Mouse (Mus musculus) myocyte (in vitro differentiated cells): ENCODE data around the gene Nfkbid. TPM values are rescaled to one million over a fixed set of nuclear protein-coding genes. Genes with fewer than 3 reads are reported as not detected.

Experiments used
- H3K27me3 ChIP-seq: one replicate; pipeline ENCODE4 v1.6.1; 2011; ENCODE audit not compliant: control insufficient read depth, insufficient read depth, insufficient read length
- H3K36me3 ChIP-seq: one replicate; pipeline ENCODE4 v1.6.1; 2011; ENCODE audit not compliant: control insufficient read depth, insufficient read depth
- H3K4me2 ChIP-seq: one replicate; pipeline ENCODE4 v1.6.1; 2011; ENCODE audit warnings: low read depth, control low read depth
- H3K4me3 ChIP-seq: one replicate; pipeline ENCODE4 v1.5.1; 2011; ENCODE audit warnings: mild to moderate bottlenecking, control low read depth, moderate library complexity
- H3K79me2 ChIP-seq: one replicate; pipeline ENCODE4 v1.6.1; 2011; ENCODE audit not compliant: control insufficient read depth, insufficient read depth
- H3ac ChIP-seq: one replicate; pipeline ENCODE4 v1.6.1; 2011; ENCODE audit not compliant: control insufficient read depth, insufficient read length
- CEBPB ChIP-seq: IDR thresholded peaks from 2 replicates; pipeline ENCODE4 v1.6.1; 2011; ENCODE audit warnings: mild to moderate bottlenecking, moderate library complexity; ENCODE audit not compliant: poor library complexity, insufficient read depth, severe bottlenecking
- E2F4 ChIP-seq: IDR thresholded peaks from one replicate; pipeline ENCODE4 v1.6.1; 2011; ENCODE audit warnings: mild to moderate bottlenecking, control low read depth, moderate library complexity; ENCODE audit not compliant: insufficient read depth
- MAX ChIP-seq: IDR thresholded peaks from one replicate; pipeline ENCODE4 v1.6.1; 2011; ENCODE audit warnings: low read depth, mild to moderate bottlenecking, control low read depth
- MYOD1 ChIP-seq, 3 experiments: IDR thresholded peaks; one replicate each; pipeline ENCODE4 v1.6.1; 2011; ENCODE audit warnings: control low read depth in 2 of 3, low read depth in 2 of 3, mild to moderate bottlenecking in 2 of 3, moderate library complexity in 1 of 3; ENCODE audit not compliant: insufficient read length in 2 of 3, control insufficient read depth in 1 of 3
- MYOG ChIP-seq, 3 experiments: IDR thresholded peaks; one replicate each; pipeline ENCODE4 v1.6.1; 2011; ENCODE audit warnings: control low read depth in 2 of 3, low read depth in 2 of 3, mild to moderate bottlenecking in 2 of 3; ENCODE audit not compliant: insufficient read length in 2 of 3, control insufficient read depth in 1 of 3, insufficient read depth in 1 of 3
- POLR2A ChIP-seq: IDR thresholded peaks from one replicate; pipeline ENCODE4 v1.6.1; 2011; ENCODE audit warnings: low read depth, mild to moderate bottlenecking, control low read depth, moderate library complexity; ENCODE audit not compliant: insufficient read length
- POLR2AphosphoS2 ChIP-seq: IDR thresholded peaks from one replicate; pipeline ENCODE4 v1.6.1; 2011; ENCODE audit warnings: low read depth, control low read depth; ENCODE audit not compliant: insufficient read length
- REST ChIP-seq: IDR thresholded peaks from one replicate; pipeline ENCODE4 v1.6.1; 2011; ENCODE audit warnings: mild to moderate bottlenecking, control low read depth, moderate library complexity; ENCODE audit not compliant: insufficient read depth, insufficient read length
- SRF ChIP-seq: IDR thresholded peaks from one replicate; pipeline ENCODE4 v1.6.1; 2011; ENCODE audit warnings: low read depth; ENCODE audit not compliant: control insufficient read depth, insufficient read length
- TCF12 ChIP-seq: IDR thresholded peaks from one replicate; pipeline ENCODE4 v1.6.1; 2011; ENCODE audit warnings: mild to moderate bottlenecking, control low read depth; ENCODE audit not compliant: poor library complexity, insufficient read depth, severe bottlenecking
- TCF3 ChIP-seq: IDR thresholded peaks from one replicate; pipeline ENCODE4 v1.6.1; 2011; ENCODE audit warnings: low read depth, control low read depth; ENCODE audit not compliant: insufficient read length
- USF1 ChIP-seq: IDR thresholded peaks from one replicate; pipeline ENCODE4 v1.6.1; 2011; ENCODE audit warnings: low read depth, mild to moderate bottlenecking, control low read depth, moderate library complexity
- polyA plus RNA-seq: library from polyadenylated mRNA; unstranded; fragments of >200 nt; fragmentation: generic; extraction: Trizol; gene quantifications from one replicate; pipeline ENCODE4 v1.2.1, GENCODE M21; 2012; ENCODE audit warnings: missing spikeins

The Nfkbid gene
- polyA plus RNA-seq, 1 experiment, result 0.07 TPM

- Histone ChIP-seq H3K27me3 (peaks cover 17% of the 10 kb centered on the region), H3K36me3 (no peaks in the 10 kb centered on the region), H3K79me2 (no peaks in the 10 kb centered on the region), H3ac (no peak overlapping the region), H3K4me3 (no peak overlapping the region), H3K4me2 (no peak overlapping the region)
- TF ChIP-seq MYOG (IDR thresholded peaks at IDR 0.05; ENCODE audit: control insufficient read depth in 1 of 3, insufficient read depth in 1 of 3, insufficient read length in 2 of 3, low read depth in 2 of 3) (peak in 1 of 3 experiments; percentile 67), E2F4 (no peak)
These were observed 12.9 kb upstream of the Nfkbid start for GRCm38 (mm10) chr7:30408639-30409038.

- TF ChIP-seq E2F4 (no peak), POLR2AphosphoS2 (no peak), TCF12 (no peak), MYOD1 (IDR thresholded peaks at IDR 0.05; ENCODE audit: control insufficient read depth in 1 of 3, insufficient read length in 2 of 3, low read depth in 2 of 3) (no peak), REST (no peak), POLR2A (no peak), MAX (no peak), USF1 (no peak), CEBPB (no peak)
- H3K27me3 ChIP-seq, result peaks cover 18% of the 10 kb centered on the region
- H3ac ChIP-seq, result no peak overlapping the region
- H3K36me3 ChIP-seq, result no peaks in the 10 kb centered on the region
- no peak overlapping the region for H3K4me2 ChIP-seq
- H3K79me2 ChIP-seq, result no peaks in the 10 kb centered on the region
- no peak overlapping the region for H3K4me3 ChIP-seq
These were observed 11.7 kb upstream of the Nfkbid start for GRCm38 (mm10) chr7:30409789-30410188.

- Histone ChIP-seq H3K36me3 (no peaks in the 10 kb centered on the region), H3ac (no peak overlapping the region), H3K27me3 (peaks cover 14% of the 10 kb centered on the region), H3K4me3 (no peak overlapping the region), H3K4me2 (no peak overlapping the region), H3K79me2 (no peaks in the 10 kb centered on the region)
- TF ChIP-seq MAX (no peak), MYOG (IDR thresholded peaks at IDR 0.05; ENCODE audit: control insufficient read depth in 1 of 3, insufficient read depth in 1 of 3, insufficient read length in 2 of 3, low read depth in 2 of 3) (no peak), POLR2AphosphoS2 (no peak), TCF12 (no peak), CEBPB (no peak)
These were observed 10.5 kb upstream of the Nfkbid start for GRCm38 (mm10) chr7:30411023-30411422.

- Histone ChIP-seq H3K36me3 (no peaks in the 10 kb centered on the region), H3K27me3 (peaks cover 16% of the 10 kb centered on the region), H3K4me2 (no peak overlapping the region), H3K4me3 (no peak overlapping the region), H3ac (no peak overlapping the region), H3K79me2 (no peaks in the 10 kb centered on the region)
- TF ChIP-seq TCF12, result no peak
- TF ChIP-seq TCF3, result no peak
- TF ChIP-seq MYOG (IDR thresholded peaks at IDR 0.05; ENCODE audit: control insufficient read depth in 1 of 3, insufficient read depth in 1 of 3, insufficient read length in 2 of 3, low read depth in 2 of 3), result no peak
- TF ChIP-seq MAX, result no peak
- TF ChIP-seq REST, result no peak
- no peak for TF ChIP-seq POLR2AphosphoS2
- TF ChIP-seq MYOD1 (IDR thresholded peaks at IDR 0.05; ENCODE audit: control insufficient read depth in 1 of 3, insufficient read length in 2 of 3, low read depth in 2 of 3), result no peak
- no peak for TF ChIP-seq E2F4
- no peak for TF ChIP-seq SRF
- TF ChIP-seq CEBPB, result no peak
- no peak for TF ChIP-seq USF1
- no peak for TF ChIP-seq POLR2A
These were observed 8.8 kb upstream of the Nfkbid start for GRCm38 (mm10) chr7:30412735-30413147.

GRCm38 (mm10) chr7:30413596-30413995 is 7.9 kb upstream of the Nfkbid start, which contains the start of gene Tyrobp:
Gene Tyrobp (plus strand): TSS chr7:30413760.
- H3ac ChIP-seq, result no peak within 1 kb of the TSS
- no peaks in the 10 kb centered on the region for H3K79me2 ChIP-seq

More at GRCm38 (mm10) chr7:30413596-30413995, 7.9 kb upstream of the Nfkbid start, which contains the start of gene Tyrobp:
- H3K27me3 ChIP-seq, result peaks cover 21% of the 10 kb centered on the region
- TF ChIP-seq SRF (no peak), E2F4 (no peak), REST (no peak), MYOG (IDR thresholded peaks at IDR 0.05; ENCODE audit: control insufficient read depth in 1 of 3, insufficient read depth in 1 of 3, insufficient read length in 2 of 3, low read depth in 2 of 3) (no peak), USF1 (no peak), MYOD1 (IDR thresholded peaks at IDR 0.05; ENCODE audit: control insufficient read depth in 1 of 3, insufficient read length in 2 of 3, low read depth in 2 of 3) (no peak), CEBPB (no peak), TCF3 (no peak), MAX (no peak), POLR2AphosphoS2 (no peak), POLR2A (no peak)
- H3K4me2 ChIP-seq, result no peak within 1 kb of the TSS
- H3K36me3 ChIP-seq, result no peaks in the 10 kb centered on the region
- H3K4me3 ChIP-seq, result no peak within 1 kb of the TSS
